Mouse (Mus musculus): Measurements from ENCODE around the gene Sox11.

DNA sequence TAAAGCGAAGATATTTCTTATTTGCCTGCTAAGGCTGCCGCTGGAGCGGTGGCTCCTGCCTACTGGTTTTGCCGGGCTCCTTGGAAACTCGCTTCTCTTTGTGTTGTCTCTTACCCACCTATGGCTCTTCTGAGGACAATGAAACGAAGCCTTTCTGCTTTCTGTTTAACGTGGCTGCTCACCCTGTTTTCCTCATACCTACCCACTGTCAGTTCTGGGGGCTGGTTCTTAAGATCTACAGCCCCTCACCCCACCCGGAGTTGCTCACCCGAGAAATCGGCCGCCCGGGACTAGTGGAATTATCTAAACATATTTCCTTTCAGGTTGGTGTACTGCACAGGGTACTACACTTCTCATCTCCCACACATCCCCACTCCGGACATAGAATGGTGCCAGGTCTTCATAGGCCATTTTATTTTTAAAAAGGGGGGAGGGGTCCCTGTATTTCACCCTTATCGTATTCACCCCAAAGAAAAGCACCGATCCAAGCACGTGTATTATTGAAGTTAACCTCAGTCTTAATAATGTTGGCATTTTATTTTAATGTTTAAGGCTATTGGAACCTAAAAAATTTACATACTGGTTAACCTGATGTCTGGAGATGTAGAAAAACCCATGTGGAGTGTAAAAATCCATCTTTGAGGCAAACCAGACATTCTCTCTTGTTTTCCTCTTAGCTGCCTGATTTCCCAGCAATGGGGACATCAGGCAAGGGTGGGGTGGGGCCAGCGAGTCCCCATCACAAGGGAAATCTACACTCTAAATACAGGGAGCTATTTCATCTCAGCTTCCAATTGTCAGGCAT, 1.4 kb upstream of the Sox11 start:
- TF ChIP-seq CTCF (IDR thresholded peaks at IDR 0.05; ENCODE audit: insufficient read depth, low read depth, low read length), result no peak
- TF ChIP-seq POLR2A (IDR thresholded peaks at IDR 0.05; ENCODE audit: insufficient read depth, low read depth, low read length), result no peak

All from olfactory bulb, adult 2 months (tissue).